Mouse (Mus musculus) frontal cortex, postnatal 10 days (tissue): Measurements from ENCODE around the gene Pcolce2.

ENCODE experiments used
- DNase-seq, 2 experiments: peaks; one replicate each; pipeline ENCODE4 v3.0.0; 2022; ENCODE audit warnings: low spot score in 2 of 2, mixed read lengths in 1 of 2

The Pcolce2 gene

DNA sequence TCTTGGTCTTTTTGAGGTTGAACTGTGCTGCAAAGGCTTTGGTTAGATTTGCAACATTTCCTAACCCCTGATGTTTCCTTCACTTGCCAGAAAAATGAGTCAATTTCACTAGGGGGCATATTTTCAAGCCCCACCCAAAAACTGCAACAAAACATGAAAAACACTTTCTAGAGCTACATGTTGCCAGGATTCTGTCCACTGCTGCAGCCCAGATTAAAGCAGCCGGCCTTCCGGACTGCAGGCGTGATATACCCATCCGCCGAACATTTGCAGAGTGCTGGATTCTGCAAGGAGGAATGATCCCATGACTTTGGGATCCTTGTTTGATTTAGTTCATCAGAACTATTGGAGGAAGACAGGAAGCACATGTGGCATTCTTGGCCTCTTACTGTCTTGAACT, 17.0 kb downstream of the Pcolce2 start:
- DNase-seq, result no peak

DNA sequence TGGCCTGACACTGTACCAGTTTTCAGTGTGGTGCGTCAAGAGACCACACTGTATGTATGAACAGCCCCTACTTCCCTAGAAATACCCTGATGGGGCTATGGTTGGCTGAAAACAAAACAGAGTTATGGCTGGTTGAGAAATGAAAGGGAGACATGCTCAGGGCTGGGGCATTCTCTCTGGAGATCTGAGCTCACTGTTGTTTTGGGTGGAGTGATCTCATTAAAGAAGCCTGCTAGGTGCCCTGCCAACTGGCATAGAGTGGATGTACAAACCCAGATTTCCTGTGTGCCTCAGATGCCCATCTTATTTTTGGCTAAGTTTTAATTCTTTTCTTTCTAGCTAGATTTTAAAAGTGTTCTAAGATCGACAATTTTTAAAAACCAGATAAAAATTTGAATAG, 20.5 kb downstream of the Pcolce2 start:
- no peak for DNase-seq

- peak in 1 of 2 experiments; percentile 31 for DNase-seq
These were observed 27.0 kb downstream of the Pcolce2 start for GRCm38 (mm10) chr9:95664290-95664989.

DNA sequence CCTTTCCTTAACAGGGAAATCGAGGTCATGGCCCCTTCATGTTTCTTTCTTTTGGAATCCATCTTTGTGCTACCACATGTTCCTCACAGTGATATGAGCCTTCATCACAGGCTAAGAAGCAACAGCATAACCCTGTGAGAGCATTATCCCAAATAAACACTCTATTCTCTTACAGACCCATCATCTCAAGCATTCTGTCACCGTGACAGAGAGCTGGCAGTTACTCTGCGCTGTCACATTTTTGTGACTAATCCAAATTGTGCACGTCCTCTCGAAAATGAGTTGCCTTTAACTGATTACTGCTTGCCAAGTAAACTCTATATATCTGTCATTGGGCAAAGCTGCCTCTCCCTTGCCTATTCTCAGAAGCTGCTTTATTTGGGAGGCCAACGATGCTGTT, 28.4 kb downstream of the Pcolce2 start:
- DNase-seq, result no peak

- peak; percentile 51 to 59 for DNase-seq
These were observed 30.4 kb downstream of the Pcolce2 start for GRCm38 (mm10) chr9:95667836-95668235.

GRCm38 (mm10) chr9:95668306-95668705, 30.9 kb downstream of the Pcolce2 start:
- DNase-seq, result no peak

- DNase-seq, result no peak
These were observed 34.9 kb downstream of the Pcolce2 start for GRCm38 (mm10) chr9:95672331-95672730.

DNA sequence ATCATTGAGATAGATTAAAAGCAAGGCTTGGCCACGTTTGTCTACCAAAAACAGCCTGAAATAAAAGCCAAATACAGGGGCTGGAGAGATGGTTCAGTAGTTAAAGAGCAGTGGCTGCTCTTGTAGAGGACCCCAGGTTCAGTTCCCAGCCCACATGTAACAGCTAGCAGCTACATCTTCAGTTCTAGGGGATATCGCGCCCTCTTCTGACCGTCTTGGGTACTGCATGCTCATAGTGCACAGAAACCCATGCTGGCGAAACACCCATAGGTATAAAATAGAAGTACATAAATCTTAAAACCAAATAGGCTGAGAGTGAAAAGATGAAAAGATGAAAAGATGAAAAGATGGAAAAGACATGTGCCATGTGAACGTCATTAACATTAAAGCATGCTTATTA, 35.4 kb downstream of the Pcolce2 start:
- DNase-seq, result no peak

- DNase-seq, result peak in 1 of 2 experiments; percentile 20
These were observed 37.8 kb downstream of the Pcolce2 start for GRCm38 (mm10) chr9:95675064-95675699.

DNA sequence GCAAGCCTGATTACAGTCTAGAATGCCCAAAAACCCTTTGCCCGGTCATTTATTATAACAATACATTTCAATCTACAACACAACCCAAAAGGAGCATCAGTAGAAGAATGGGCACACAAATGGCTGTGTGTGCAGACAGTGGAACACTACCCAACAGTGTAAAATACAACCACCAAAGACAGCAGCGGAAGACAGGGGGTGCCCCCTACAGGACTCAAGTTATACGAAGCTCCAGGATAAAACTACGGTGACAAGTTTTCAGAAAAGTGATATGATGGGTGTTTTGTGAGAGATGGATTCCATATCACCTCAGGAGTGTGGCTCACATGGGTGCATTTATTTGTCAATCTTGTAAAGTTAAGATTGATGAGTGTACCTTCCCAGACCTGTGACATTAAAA, 38.6 kb downstream of the Pcolce2 start:
- DNase-seq, result no peak

DNA sequence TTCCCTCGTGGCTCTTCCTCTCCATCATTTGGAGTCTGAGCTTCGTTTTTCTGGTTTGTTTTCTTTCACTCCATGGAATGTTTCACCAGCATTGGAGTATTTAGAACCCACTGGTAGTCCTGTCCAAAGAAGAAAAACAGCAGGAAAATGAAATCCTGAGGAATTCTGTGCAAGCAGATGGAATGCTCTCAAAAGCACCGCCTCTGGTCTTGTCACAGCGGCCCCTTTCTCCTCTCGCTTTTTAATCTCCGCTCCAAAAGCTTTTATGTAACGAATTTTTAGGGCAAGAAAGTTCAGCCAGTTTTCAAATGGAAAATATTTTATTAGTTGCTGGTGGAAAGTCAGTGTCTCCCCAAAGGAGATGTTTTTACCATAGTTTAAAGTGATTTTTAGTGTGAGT, 42.6 kb downstream of the Pcolce2 start:
- no peak for DNase-seq

GRCm38 (mm10) chr9:95680691-95681090, 43.3 kb downstream of the Pcolce2 start:
- DNase-seq, result no peak

DNA sequence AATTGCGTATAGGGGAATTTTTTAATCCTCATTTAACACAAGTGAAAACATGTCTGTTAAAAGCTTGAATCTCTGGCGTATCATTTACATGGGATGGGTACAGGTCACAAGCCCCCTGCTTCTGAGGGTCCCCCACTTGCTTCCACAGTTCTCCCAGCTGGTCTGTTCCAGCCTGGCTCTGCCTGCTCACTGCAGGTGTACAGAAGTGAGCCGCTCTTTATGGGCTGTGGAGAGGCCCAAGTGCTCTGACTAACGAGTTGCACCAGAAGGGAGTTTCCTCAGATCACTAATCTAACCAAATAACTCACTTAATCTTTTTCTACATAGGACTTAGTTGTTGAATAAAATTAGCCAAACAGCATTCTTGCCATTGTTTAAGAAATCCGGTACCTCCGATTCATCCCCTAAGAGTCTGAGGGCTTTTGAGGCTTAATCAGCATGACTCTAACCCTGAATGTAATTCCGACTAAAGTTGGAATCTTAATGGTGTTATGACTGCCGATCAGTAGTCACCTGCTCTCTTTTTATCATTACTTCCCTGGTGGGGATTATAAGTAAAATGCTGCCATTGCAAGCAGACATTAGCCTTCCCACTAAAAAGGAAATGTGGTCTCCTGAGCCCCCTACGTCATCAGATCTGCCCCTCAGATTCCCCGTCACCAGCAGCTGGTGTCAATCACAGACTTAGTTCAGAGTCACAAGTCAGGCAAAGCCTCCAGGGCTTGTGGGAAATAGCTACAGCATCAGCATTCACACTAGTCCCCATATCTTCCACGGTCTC, 48.4 kb downstream of the Pcolce2 start:
- no peak for DNase-seq

DNA sequence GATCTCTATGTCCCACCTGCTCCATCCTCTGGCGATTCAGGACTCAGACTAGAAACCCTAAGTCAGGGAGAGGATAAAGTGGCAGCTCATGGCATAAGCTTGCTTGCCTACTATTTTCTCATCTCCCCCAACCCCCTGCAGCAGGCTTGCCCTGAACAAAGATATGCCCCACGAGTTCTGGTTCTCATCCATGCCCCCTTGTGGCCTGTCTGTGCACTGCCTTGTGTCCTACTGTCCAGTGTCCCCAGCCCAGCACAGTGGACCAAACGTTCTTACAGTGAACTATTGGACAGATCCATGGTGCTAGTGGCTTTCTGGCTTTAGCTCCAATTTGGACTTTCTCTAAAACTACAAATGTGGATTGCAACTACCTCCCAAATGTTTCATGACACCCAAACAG, 50.7 kb downstream of the Pcolce2 start:
- DNase-seq, result no peak

DNA sequence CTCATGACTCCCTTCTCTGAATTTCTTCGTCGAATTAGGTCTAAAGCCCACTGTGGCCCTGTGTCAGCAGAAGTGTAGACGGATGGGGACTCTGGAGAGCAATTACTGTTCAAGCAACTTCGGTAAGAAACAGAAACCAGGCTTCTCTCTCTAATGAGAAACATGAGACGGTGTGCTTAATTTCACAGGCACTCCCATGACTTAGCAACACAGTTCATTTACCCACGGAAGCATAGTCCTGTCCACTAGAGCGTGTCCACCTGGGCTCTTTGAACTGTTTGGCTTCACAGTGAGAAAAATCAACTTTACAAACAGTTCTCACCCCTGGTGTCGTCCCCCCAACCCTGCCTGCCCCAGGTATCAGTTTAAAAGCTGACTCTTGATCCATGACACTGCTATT, 55.4 kb downstream of the Pcolce2 start:
- no peak for DNase-seq

DNA sequence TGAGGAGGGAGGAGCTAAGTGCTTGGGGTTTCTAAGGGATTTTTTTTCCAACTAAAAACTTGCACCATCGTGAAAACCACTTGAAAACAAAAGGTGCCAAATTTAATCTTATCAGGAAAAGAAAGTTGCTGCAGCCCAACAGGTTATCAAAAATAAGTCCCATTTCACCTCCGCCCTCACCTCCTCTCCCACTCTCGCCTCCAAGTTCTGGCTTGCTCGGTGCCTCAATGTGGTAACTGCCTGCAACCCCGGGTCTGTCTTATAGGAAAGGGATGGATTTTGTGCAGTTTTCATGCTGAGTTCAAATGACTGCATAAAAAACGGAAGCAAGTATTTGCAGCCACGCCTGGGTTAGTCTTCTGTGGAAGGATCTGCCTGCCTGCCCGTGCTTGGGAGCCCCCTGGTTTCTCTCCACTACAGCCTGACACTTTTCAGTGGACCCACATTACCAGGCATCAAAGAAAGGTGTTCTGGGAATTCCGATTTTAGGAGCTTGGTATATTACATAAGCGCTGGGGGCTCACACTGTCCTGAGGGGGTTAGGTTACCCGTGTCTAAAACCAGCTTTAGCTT, 56.2 kb downstream of the Pcolce2 start:
- no peak for DNase-seq

- no peak for DNase-seq
These were observed 57.1 kb downstream of the Pcolce2 start for GRCm38 (mm10) chr9:95694526-95694925.

GRCm38 (mm10) chr9:95695023-95695422, 57.6 kb downstream of the Pcolce2 start:
- DNase-seq, result no peak

DNA sequence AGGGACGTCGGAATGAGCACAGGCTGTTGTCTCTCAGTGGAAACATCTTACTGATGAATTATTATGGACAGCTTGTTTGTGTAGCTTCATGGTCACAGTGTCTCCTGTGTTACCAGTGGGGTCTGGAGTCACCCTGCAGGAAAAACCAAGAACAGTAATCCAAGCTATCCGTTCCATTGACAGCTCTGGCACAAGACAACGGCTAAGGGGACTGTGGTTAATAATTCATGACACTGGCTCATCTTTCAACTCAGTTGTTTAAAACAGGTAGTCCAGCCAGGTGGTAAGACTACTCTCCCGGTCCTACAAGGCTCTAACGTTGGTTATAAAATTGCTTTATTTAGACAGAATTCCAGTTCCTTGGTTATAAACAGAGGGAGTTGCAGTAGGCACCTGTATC, 59.2 kb downstream of the Pcolce2 start:
- DNase-seq, result no peak

DNA sequence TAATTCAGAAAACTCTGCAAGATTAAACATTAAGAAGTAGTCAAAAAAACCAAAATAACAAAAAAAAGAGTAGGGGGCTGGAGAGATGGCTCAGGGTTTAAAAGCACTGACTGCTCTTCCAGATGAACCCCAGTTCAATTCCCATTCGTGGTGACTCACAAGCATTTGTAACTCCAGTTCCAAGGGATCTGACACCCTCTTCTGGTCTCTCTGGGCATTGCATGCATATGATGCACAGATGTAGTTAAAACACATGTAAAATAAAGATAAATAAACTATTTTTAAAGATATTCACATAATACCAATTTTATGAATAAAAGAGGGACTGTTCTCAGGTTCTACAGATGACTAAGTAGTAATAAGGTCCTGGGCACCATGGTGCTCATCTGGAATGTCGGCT, 60.4 kb downstream of the Pcolce2 start:
- DNase-seq, result peak in 1 of 2 experiments; percentile 20

- DNase-seq, result peak; percentile 12 to 14
These were observed 61.9 kb downstream of the Pcolce2 start for GRCm38 (mm10) chr9:95699273-95699672.

GRCm38 (mm10) chr9:95704078-95704477, 66.7 kb downstream of the Pcolce2 start:
- no peak for DNase-seq
